Mouse (Mus musculus): ENCODE measurements at regions not wholly inside any gene's neighbourhood (a gene's known extent, or its start where the extent isn't known, plus 50 kb on each side); places are given as distances from the start of the nearest gene placed in this dataset.

DNA sequence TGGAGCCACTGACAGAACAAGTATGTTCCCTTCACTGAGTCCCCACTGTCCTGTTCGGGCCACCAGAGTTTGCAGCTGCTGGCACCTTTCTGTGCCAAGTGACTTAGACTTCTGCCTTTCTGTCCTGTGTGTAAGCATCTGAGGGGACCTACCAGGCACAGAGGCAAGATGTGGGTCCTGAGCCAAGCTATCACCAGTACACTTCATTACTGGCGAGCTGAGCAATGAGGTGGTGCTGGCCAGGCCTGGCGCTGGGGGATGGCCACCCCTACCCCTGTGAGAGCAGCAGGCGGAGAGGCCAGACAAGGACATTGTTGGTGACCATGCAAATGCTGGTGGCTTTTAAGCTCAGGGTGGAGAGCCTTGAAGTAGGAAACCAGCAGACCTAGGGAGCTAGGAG, 87.6 kb upstream of the Mrps6 start:
- intact Hi-C loops (cut with DNase I) = no loop called here
- no peak for DNase-seq (ENCODE audit: low spot score in 2 of 2)

DNA sequence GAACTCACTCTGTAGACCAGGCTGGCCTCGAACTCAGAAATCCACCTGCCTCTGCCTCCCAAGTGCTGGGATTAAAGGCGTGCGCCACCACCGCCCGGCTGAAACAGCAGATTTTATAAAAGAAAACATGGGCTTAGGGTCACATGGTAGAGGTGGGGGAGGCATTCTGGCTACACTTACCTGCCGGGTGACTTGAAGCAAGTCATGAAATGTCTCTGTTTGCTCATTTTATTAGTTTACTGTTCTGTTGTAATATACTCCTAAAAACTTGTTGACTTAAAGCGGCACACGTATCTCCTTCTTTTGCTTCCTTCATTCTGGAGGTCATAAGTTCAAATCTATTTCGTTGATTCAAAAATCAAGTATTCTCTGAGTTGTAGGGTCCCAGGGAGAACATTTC, 84.9 kb upstream of the Mrps6 start:
- intact Hi-C loops (cut with DNase I) = no loop called here

DNA sequence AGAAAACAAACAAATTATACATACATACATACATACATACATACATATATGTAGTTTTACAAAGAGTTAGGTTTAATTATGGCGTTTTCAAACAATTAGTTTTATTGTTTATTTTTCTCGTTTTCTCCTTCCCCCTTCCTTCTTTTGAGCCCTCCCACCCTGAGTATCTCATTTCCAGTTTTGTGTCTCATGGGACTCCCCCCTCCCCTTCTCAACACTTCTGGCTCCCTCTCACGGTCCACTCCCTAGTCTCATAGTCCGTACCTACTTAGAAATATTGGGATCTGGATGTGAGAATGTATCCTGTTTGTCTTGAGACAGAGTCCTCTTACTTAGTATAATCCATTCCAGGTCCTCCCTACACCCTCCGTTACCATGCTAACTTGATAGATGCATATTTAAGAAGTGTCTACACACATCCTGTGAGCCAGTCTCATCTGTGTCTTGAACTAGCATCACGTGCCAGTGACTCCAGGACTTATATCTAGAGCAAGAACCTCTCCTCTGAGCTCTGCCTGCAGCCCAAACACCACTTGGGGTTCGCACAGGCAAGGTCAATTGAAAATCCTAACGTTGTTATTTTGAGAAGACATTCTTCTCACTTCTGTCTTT, 81.8 kb upstream of the Mrps6 start:
- no peak for DNase-seq (ENCODE audit: low spot score in 2 of 2)
- intact Hi-C loops (cut with DNase I) = no loop called here

More for the DNA sequence above, 84.9 kb upstream of the Mrps6 start:
- DNase-seq (ENCODE audit: low spot score in 2 of 2) = no peak

DNA sequence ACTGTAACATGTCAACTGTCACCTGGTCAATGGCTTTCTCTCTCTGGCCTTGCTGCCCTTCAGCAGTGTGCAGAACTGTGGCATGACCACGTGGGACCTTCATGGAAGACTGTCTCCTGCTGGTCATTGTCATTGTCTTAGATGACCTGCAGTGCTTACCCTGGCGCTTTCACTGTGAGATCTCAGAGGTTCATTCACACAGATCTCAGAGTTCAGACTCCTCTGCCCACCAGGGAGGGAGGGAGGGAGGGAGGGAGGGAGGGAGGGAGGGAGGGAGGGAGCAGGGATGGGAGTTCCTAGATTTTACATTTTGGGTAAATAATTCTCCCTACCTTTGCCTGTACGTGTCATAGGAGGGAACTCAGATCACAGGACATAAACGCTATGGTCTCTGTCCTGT, 79.6 kb upstream of the Mrps6 start:
- intact Hi-C loops (cut with DNase I) = no loop called here

DNA sequence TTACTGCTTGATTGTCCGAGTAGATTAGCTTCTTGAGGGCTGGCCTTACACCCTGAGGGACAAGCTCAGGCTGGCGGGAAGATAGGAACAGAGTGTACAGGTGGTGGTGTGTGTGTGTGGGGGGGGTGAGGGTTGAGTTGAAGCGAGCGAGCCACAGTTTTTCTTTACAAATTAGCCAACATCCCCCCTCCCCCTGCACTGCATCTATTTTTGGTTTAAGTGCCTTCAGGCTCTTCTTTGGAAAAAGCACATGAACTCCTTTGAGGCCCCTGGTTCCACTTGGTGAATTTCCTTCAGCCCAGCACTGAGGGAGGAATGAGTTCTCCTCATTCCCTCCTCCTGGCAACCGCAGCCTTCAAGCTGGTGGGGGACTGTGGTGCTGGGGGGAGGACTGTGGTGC, 79.2 kb upstream of the Mrps6 start:
- intact Hi-C loops (cut with DNase I) = no loop called here
- DNase-seq (ENCODE audit: low spot score in 2 of 2) = no peak

More for the DNA sequence above, 79.6 kb upstream of the Mrps6 start:
- DNase-seq (ENCODE audit: low spot score in 2 of 2) = no peak

DNA sequence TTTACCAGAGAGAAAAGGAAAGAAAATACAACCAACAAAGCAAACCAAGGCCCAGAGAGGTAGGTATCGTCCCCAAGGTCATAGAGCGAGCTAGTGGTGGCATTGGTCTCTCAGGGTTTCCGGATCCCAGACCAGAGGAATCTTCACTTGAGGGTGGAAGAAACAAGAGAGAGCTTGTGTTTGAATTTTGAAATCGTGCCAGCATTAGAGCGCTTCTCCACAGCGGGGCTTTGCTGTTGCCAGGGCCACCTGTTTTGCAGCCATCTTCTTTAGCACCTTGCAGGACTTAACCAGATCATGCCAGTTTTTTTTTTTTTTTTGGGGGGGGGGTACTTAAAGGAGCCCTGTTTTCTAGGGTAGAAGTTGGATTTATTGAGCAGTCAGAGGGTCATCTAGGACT, 77.6 kb upstream of the Mrps6 start:
- DNase-seq (ENCODE audit: low spot score in 2 of 2) = no peak
- intact Hi-C loops (cut with DNase I) = no loop called here

DNA sequence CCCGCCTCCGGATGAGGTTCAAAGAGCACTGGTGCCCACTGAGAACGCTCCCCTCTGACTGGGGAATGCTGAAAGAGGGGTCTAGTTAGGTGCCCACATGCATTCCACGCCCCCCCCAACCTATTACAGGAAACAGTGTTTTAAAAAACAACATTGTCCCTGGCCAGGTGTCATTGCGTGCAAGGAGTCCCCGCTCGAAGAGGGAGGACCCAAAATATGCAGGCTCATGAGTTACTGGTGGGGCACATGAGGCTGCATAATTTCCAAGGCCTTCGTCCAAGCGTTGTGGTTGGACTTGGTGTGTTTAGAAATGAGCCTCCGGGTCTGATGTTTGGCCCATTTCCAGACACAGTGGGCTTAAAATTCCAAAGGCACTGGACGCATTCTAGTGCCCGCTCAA, 72.9 kb upstream of the Mrps6 start:
- no peak for DNase-seq (ENCODE audit: low spot score in 2 of 2)

DNA sequence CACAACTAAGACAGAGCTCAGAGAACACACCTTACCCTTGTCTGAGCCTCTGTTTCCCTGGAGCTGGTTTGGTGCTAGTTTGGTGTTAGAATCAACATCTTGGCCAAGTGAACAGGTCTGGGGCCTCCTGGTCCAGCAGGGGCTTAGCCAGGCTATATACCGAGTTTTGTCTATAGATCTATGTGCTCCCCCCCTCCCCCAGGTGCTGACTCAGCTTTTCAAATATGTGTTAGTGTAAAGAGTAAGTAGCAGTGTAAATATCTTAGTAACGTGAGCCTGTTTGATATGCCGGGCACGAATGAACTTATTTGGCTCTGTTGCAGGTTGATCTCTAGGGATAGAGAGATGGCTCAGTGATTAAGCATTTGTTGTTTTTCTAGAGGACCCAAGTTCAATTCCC, 68.7 kb upstream of the Mrps6 start:
- intact Hi-C loops (cut with DNase I) = no loop called here
- DNase-seq (ENCODE audit: low spot score in 2 of 2) = no peak

More for the DNA sequence above, 72.9 kb upstream of the Mrps6 start:
- intact Hi-C loops (cut with DNase I) = no loop called here

DNA sequence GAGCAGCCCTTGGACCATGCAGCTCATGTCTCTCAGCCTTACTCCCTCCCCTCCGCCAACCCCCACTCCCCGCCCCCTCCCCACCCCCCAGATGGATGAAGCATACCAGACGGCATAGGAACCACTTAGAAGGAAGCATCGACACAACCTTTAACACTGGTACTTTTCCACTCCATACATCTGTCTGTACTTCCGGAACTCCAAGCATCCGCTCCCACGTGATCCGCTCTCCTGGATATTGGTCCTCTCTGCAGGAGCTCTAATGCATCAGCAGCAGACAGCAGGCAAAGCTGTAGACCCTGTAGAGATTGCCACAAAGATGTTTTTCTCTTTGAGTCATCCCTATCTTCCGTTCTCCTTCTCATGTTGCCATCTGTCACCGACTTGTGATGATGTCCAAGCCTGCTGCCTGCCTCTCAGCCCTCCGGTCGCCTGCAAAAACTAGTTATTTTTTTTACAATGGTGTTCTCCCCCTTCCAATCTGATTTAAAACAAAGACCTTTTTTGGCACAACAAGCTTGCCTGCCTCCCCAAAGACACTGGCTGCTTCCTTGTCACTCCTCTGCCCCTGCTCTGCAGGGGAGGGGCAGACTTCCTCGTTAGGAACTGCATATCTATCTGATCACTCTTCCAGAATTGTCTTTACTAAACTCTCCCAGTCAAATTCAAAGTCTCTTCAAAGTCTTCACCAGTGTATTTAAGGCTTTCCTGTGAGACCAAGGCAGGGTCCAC, 62.4 kb upstream of the Mrps6 start:
- DNase-seq (ENCODE audit: low spot score in 2 of 2) = peak; percentile 22 to 30
- intact Hi-C loops (cut with DNase I) = no loop called here

DNA sequence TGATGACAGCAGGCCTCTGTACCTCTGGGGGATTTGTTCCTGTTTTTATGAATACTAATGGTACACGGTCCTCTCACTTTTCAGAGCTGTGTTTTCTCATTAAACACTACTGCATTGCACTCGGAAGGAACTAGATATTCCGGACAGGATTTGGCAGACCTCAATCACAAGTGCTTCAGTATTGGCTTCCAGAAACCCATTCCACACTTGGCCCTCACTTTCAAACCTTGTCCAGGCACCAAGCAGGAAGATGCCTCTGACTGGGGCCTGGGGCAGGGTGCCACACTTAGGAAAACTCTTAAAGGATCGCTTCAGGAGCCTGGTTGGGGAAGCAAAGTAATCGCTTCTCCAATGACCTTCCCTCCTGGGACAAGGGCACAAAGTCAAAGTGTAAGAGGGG, 50.7 kb upstream of the Mrps6 start:
- intact Hi-C loops (cut with DNase I) = no loop called here
- no peak for DNase-seq (ENCODE audit: low spot score in 2 of 2)
